Comparison of ENCODE assay signal across 8 mouse cellular contexts in genomic region chr4:117893376-117893775, GRCm38 (mm10). TPM values are rescaled to one million over a fixed set of nuclear protein-coding genes. Genes with fewer than 3 reads are reported as not detected.
DNase-seq lines count a peak whose midpoint lies in the region; ATAC-seq and TF ChIP-seq lines count a peak whose summit lies in the region.

No protein-coding gene starts in this region.

- no peak for TF ChIP-seq RAD21 in MEL (IDR thresholded peaks at IDR 0.05; ENCODE audit: low read depth, low read length)

- H3K27me3 ChIP-seq in hindbrain, embryonic 10.5 days (ENCODE audit: insufficient read depth, poor library complexity, severe bottlenecking) = no peaks in the 10 kb centered on the region
- no peaks in the 10 kb centered on the region for H3K27me3 ChIP-seq in hindbrain, embryonic 16.5 days (replicated peaks; ENCODE audit: control insufficient read depth, insufficient read depth, low read length)
- H3K27me3 ChIP-seq in MEL (ENCODE audit: control insufficient read depth in 1 of 2, insufficient read depth in 2 of 2, low read length in 2 of 2) (no peaks in the 10 kb centered on the region), myocyte (ENCODE audit: control insufficient read depth, insufficient read depth, insufficient read length) (no peaks in the 10 kb centered on the region)
- H3K27me3 ChIP-seq in embryonic facial prominence, embryonic 11.5 days (ENCODE audit: control insufficient read depth, insufficient read depth, low read length) = no peaks in the 10 kb centered on the region
- no peaks in the 10 kb centered on the region for H3K27me3 ChIP-seq in hindbrain, embryonic 13.5 days

- H3K9ac ChIP-seq in hindbrain, embryonic 16.5 days (ENCODE audit: low read depth, low read length) = no peak overlapping the region
- no peak overlapping the region for H3K9ac ChIP-seq in MEL (ENCODE audit: control insufficient read depth, low read depth, low read length, poor library complexity, severe bottlenecking)
- no peak overlapping the region for H3K9ac ChIP-seq in embryonic facial prominence, embryonic 11.5 days (replicated peaks; ENCODE audit: low read length)
- H3K9ac ChIP-seq in hindbrain, embryonic 13.5 days = no peak overlapping the region

- H3K27ac ChIP-seq in hindbrain, embryonic 10.5 days = no peak overlapping the region
- no peak overlapping the region for H3K27ac ChIP-seq in hindbrain, embryonic 16.5 days (ENCODE audit: low read depth, low read length)
- no peak overlapping the region for H3K27ac ChIP-seq in MEL (ENCODE audit: control insufficient read depth, low read depth, low read length)
- no peak overlapping the region for H3K27ac ChIP-seq in embryonic facial prominence, embryonic 11.5 days (replicated peaks; ENCODE audit: low read depth, low read length)
- no peak overlapping the region for H3K27ac ChIP-seq in hindbrain, embryonic 13.5 days

- TF ChIP-seq EP300 in MEL (IDR thresholded peaks at IDR 0.05; ENCODE audit: low read depth in 1 of 2, low read length in 2 of 2) = no peak

- ATAC-seq in hindbrain, embryonic 16.5 days = no peak
- no peak for ATAC-seq in embryonic facial prominence, embryonic 11.5 days (replicated peaks; ENCODE audit: insufficient number of reproducible peaks, low FRiP score, low TSS enrichment, low read depth)
- ATAC-seq in hindbrain, embryonic 13.5 days (ENCODE audit: low FRiP score) = no peak

- H3ac ChIP-seq in myocyte (ENCODE audit: control insufficient read depth, insufficient read length) = no peak overlapping the region

- H3K36me3 ChIP-seq in hindbrain, embryonic 10.5 days = peaks cover 71% of the 10 kb centered on the region
- peaks cover 19% of the 10 kb centered on the region for H3K36me3 ChIP-seq in hindbrain, embryonic 16.5 days (ENCODE audit: control insufficient read depth, insufficient read depth, low read length)
- H3K36me3 ChIP-seq in MEL (ENCODE audit: control insufficient read depth in 1 of 2, insufficient read depth in 2 of 2, low read length in 2 of 2) (no peaks in the 10 kb centered on the region), myocyte (ENCODE audit: control insufficient read depth, insufficient read depth) (peaks cover 16% of the 10 kb centered on the region)
- peaks cover 3% of the 10 kb centered on the region; the same call in 1 of the 2 replicates for H3K36me3 ChIP-seq in embryonic facial prominence, embryonic 11.5 days (replicated peaks; ENCODE audit: control insufficient read depth, insufficient read depth, low read depth, low read length)
- H3K36me3 ChIP-seq in hindbrain, embryonic 13.5 days = peaks cover 60% of the 10 kb centered on the region

- DNase-seq in hindbrain, embryonic 10.5 days (ENCODE audit: low spot score) = peak; percentile 47
- peak; percentile 79 for DNase-seq in MEL (ENCODE audit: low read depth, low spot score)
- peak; percentile 76 for DNase-seq in embryonic facial prominence, embryonic 11.5 days (ENCODE audit: low spot score)
- no peak for DNase-seq in layer of hippocampus, postnatal 10 days (ENCODE audit: low spot score in 2 of 2)
- DNase-seq in cerebellum, postnatal 4 days (ENCODE audit: low spot score in 2 of 2) = no peak

- peaks cover 19% of the 10 kb centered on the region for H3K4me1 ChIP-seq in hindbrain, embryonic 10.5 days (replicated peaks)
- peaks cover 11% of the 10 kb centered on the region for H3K4me1 ChIP-seq in hindbrain, embryonic 16.5 days (ENCODE audit: control insufficient read depth, insufficient read depth, low read depth, low read length)
- peaks cover 0 to 4% of the 10 kb centered on the region in 2 experiments; a peak in 2 of 4 replicates for H3K4me1 ChIP-seq in MEL (ENCODE audit: control insufficient read depth in 1 of 2, insufficient read depth in 2 of 2, low read length in 2 of 2)
- no peaks in the 10 kb centered on the region for H3K4me1 ChIP-seq in embryonic facial prominence, embryonic 11.5 days (ENCODE audit: control insufficient read depth, insufficient read depth, low read length)
- peaks cover 12% of the 10 kb centered on the region for H3K4me1 ChIP-seq in hindbrain, embryonic 13.5 days (replicated peaks)

- peaks cover 10% of the 10 kb centered on the region for H3K79me2 ChIP-seq in MEL (ENCODE audit: control insufficient read depth, insufficient read depth, low read length, poor library complexity)
- no peaks in the 10 kb centered on the region for H3K79me2 ChIP-seq in myocyte (ENCODE audit: control insufficient read depth, insufficient read depth)

- TF ChIP-seq CTCF in MEL (IDR thresholded peaks at IDR 0.05 in 2 of 3, conservative IDR thresholded peaks at IDR 0.05 in 1 of 3; ENCODE audit: control insufficient read depth in 1 of 3, insufficient read depth in 1 of 3, low read depth in 2 of 3, low read length in 3 of 3, poor library complexity in 1 of 3, severe bottlenecking in 1 of 3) = no peak

- WGBS in hindbrain, embryonic 10.5 days = 23% methylated on average over 9 of the region's 9 CpGs
- WGBS in hindbrain, embryonic 16.5 days = 25% methylated on average over 9 of the region's 9 CpGs
- WGBS in embryonic facial prominence, embryonic 11.5 days = 24% methylated on average over 9 of the region's 9 CpGs
- 27% methylated on average over 9 of the region's 9 CpGs for WGBS in hindbrain, embryonic 13.5 days

- H3K9me3 ChIP-seq in hindbrain, embryonic 10.5 days = no peaks in the 10 kb centered on the region
- no peaks in the 10 kb centered on the region for H3K9me3 ChIP-seq in hindbrain, embryonic 16.5 days (ENCODE audit: control insufficient read depth, low read length)
- H3K9me3 ChIP-seq in MEL (replicated peaks; ENCODE audit: insufficient read depth, low read length) = no peaks in the 10 kb centered on the region
- no peaks in the 10 kb centered on the region for H3K9me3 ChIP-seq in embryonic facial prominence, embryonic 11.5 days (replicated peaks; ENCODE audit: control insufficient read depth, low read length)
- no peaks in the 10 kb centered on the region for H3K9me3 ChIP-seq in hindbrain, embryonic 13.5 days

- TF ChIP-seq POLR2A in MEL (IDR thresholded peaks at IDR 0.05; ENCODE audit: control insufficient read depth in 1 of 2, insufficient read depth in 1 of 2, low read depth in 1 of 2, low read length in 2 of 2, poor library complexity in 1 of 2) = no peak
- TF ChIP-seq POLR2A in myocyte (IDR thresholded peaks at IDR 0.05; ENCODE audit: insufficient read length, low read depth) = no peak

- H3K4me2 ChIP-seq in hindbrain, embryonic 16.5 days (ENCODE audit: low read length) = no peak overlapping the region
- H3K4me2 ChIP-seq in embryonic facial prominence, embryonic 11.5 days (ENCODE audit: low read depth, low read length) = no peak overlapping the region
- H3K4me2 ChIP-seq in myocyte (ENCODE audit: low read depth) = no peak overlapping the region
- no peak overlapping the region for H3K4me2 ChIP-seq in hindbrain, embryonic 13.5 days

- no peak overlapping the region for H3K4me3 ChIP-seq in hindbrain, embryonic 10.5 days
- H3K4me3 ChIP-seq in hindbrain, embryonic 16.5 days (ENCODE audit: low read length) = no peak overlapping the region
- no peak overlapping the region for H3K4me3 ChIP-seq in MEL (ENCODE audit: control insufficient read depth in 1 of 2, insufficient read depth in 1 of 2, low read depth in 2 of 2, low read length in 2 of 2)
- no peak overlapping the region for H3K4me3 ChIP-seq in embryonic facial prominence, embryonic 11.5 days (ENCODE audit: low read depth, low read length)
- H3K4me3 ChIP-seq in myocyte = no peak overlapping the region
- no peak overlapping the region for H3K4me3 ChIP-seq in hindbrain, embryonic 13.5 days

RNA-seq across cellular contexts. Expression of gene Dph2, which starts 1.5 kb away (rescaled TPM):
- polyA plus RNA-seq in hindbrain, embryonic 10.5 days (2016; fragmentation: Nextera tagmentation; extraction: Ambion mirVana) = 27.1 and 27.5 TPM in 2 replicates
- polyA plus RNA-seq in hindbrain, embryonic 16.5 days (2015; fragmentation: Nextera tagmentation; extraction: Ambion mirVana) = 21.8 and 24.0 TPM in 2 replicates
- 24.7 and 27.2 TPM in 2 replicates for total RNA-seq in MEL (2012; rRNA removed)
- polyA plus RNA-seq in MEL (2012; ENCODE audit: insufficient read depth in 1 of 2, insufficient read length in 2 of 2, low read depth in 1 of 2, low replicate concordance in 2 of 2, missing spikeins in 1 of 2) (10 to 100 TPM in 1 of 2 experiments, not detected in 1; 25.2 TPM), myocyte (2012; fragmentation: generic; extraction: Trizol) (8.5 TPM)
- polyA plus RNA-seq in embryonic facial prominence, embryonic 11.5 days (2014; fragmentation: Nextera tagmentation; extraction: Ambion mirVana) = 20.8 and 23.8 TPM in 2 replicates
- 10 to 100 TPM in 1 of 2 experiments, 1 to 10 TPM in 1; 9.6 to 10.6 TPM for total RNA-seq in layer of hippocampus, postnatal 10 days (2021)
- polyA plus RNA-seq in hindbrain, embryonic 13.5 days (2015; fragmentation: Nextera tagmentation; extraction: Ambion mirVana) = 24.0 and 24.8 TPM in 2 replicates

RNA-seq across cellular contexts. Expression of gene Atp6v0b, which starts 6.2 kb away (rescaled TPM):
- 208 and 263 TPM in 2 replicates for polyA plus RNA-seq in hindbrain, embryonic 10.5 days (2016; fragmentation: Nextera tagmentation; extraction: Ambion mirVana)
- 631 and 701 TPM in 2 replicates for polyA plus RNA-seq in hindbrain, embryonic 16.5 days (2015; fragmentation: Nextera tagmentation; extraction: Ambion mirVana)
- total RNA-seq in MEL (2012; rRNA removed) = 227 and 286 TPM in 2 replicates
- polyA plus RNA-seq in MEL (2012; ENCODE audit: insufficient read depth in 1 of 2, insufficient read length in 2 of 2, low read depth in 1 of 2, low replicate concordance in 2 of 2, missing spikeins in 1 of 2) (100 to 1,000 TPM in 1 of 2 experiments, not detected in 1; 343 TPM), myocyte (2012; fragmentation: generic; extraction: Trizol) (470 TPM)
- 154 and 177 TPM in 2 replicates for polyA plus RNA-seq in embryonic facial prominence, embryonic 11.5 days (2014; fragmentation: Nextera tagmentation; extraction: Ambion mirVana)
- 100 to 1,000 TPM; 386 to 393 TPM for total RNA-seq in layer of hippocampus, postnatal 10 days (2021)
- polyA plus RNA-seq in hindbrain, embryonic 13.5 days (2015; fragmentation: Nextera tagmentation; extraction: Ambion mirVana) = 485 and 492 TPM in 2 replicates

RNA-seq across cellular contexts. Expression of gene B4galt2, which starts 10.1 kb away (rescaled TPM):
- polyA plus RNA-seq in hindbrain, embryonic 10.5 days (2016; fragmentation: Nextera tagmentation; extraction: Ambion mirVana) = 22.7 and 31.7 TPM in 2 replicates
- polyA plus RNA-seq in hindbrain, embryonic 16.5 days (2015; fragmentation: Nextera tagmentation; extraction: Ambion mirVana) = 64.4 and 65.6 TPM in 2 replicates
- total RNA-seq in MEL (2012; rRNA removed) = 0.08 TPM in 1 of 2 replicates, not detected in the other
- polyA plus RNA-seq in MEL (2012; ENCODE audit: insufficient read depth in 1 of 2, insufficient read length in 2 of 2, low read depth in 1 of 2, low replicate concordance in 2 of 2, missing spikeins in 1 of 2) (under 1 TPM in 1 of 2 experiments, not detected in 1; 0.19 TPM), myocyte (2012; fragmentation: generic; extraction: Trizol) (41.6 TPM)
- 24.9 and 26.5 TPM in 2 replicates for polyA plus RNA-seq in embryonic facial prominence, embryonic 11.5 days (2014; fragmentation: Nextera tagmentation; extraction: Ambion mirVana)
- total RNA-seq in layer of hippocampus, postnatal 10 days (2021) = 100 to 1,000 TPM; 122 to 125 TPM
- polyA plus RNA-seq in hindbrain, embryonic 13.5 days (2015; fragmentation: Nextera tagmentation; extraction: Ambion mirVana) = 45.2 and 45.4 TPM in 2 replicates

RNA-seq across cellular contexts. Expression of gene Ccdc24, which starts 21.0 kb away (rescaled TPM):
- 2.0 and 2.4 TPM in 2 replicates for polyA plus RNA-seq in hindbrain, embryonic 10.5 days (2016; fragmentation: Nextera tagmentation; extraction: Ambion mirVana)
- polyA plus RNA-seq in hindbrain, embryonic 16.5 days (2015; fragmentation: Nextera tagmentation; extraction: Ambion mirVana) = 2.1 and 2.2 TPM in 2 replicates
- 0.19 and 0.56 TPM in 2 replicates for total RNA-seq in MEL (2012; rRNA removed)
- under 1 TPM in 1 of 2 experiments, not detected in 1; 0.36 TPM for polyA plus RNA-seq in MEL (2012; ENCODE audit: insufficient read depth in 1 of 2, insufficient read length in 2 of 2, low read depth in 1 of 2, low replicate concordance in 2 of 2, missing spikeins in 1 of 2)
- 0.86 and 1.6 TPM in 2 replicates for polyA plus RNA-seq in embryonic facial prominence, embryonic 11.5 days (2014; fragmentation: Nextera tagmentation; extraction: Ambion mirVana)
- 1.8 TPM for polyA plus RNA-seq in myocyte (2012; fragmentation: generic; extraction: Trizol)
- total RNA-seq in layer of hippocampus, postnatal 10 days (2021) = 1 to 10 TPM; 1.8 to 2.0 TPM
- 1.6 and 2.8 TPM in 2 replicates for polyA plus RNA-seq in hindbrain, embryonic 13.5 days (2015; fragmentation: Nextera tagmentation; extraction: Ambion mirVana)

RNA-seq across cellular contexts. Expression of gene Ipo13, which starts 21.4 kb away (rescaled TPM):
- 71.1 and 79.5 TPM in 2 replicates for polyA plus RNA-seq in hindbrain, embryonic 10.5 days (2016; fragmentation: Nextera tagmentation; extraction: Ambion mirVana)
- polyA plus RNA-seq in hindbrain, embryonic 16.5 days (2015; fragmentation: Nextera tagmentation; extraction: Ambion mirVana) = 63.1 and 76.2 TPM in 2 replicates
- total RNA-seq in MEL (2012; rRNA removed) = 38.1 and 39.5 TPM in 2 replicates
- polyA plus RNA-seq in MEL (2012; ENCODE audit: insufficient read depth in 1 of 2, insufficient read length in 2 of 2, low read depth in 1 of 2, low replicate concordance in 2 of 2, missing spikeins in 1 of 2) (10 to 100 TPM in 1 of 2 experiments, not detected in 1; 88.0 TPM), myocyte (2012; fragmentation: generic; extraction: Trizol) (62.2 TPM)
- polyA plus RNA-seq in embryonic facial prominence, embryonic 11.5 days (2014; fragmentation: Nextera tagmentation; extraction: Ambion mirVana) = 41.0 and 43.6 TPM in 2 replicates
- total RNA-seq in layer of hippocampus, postnatal 10 days (2021) = 100 to 1,000 TPM; 102 TPM
- polyA plus RNA-seq in hindbrain, embryonic 13.5 days (2015; fragmentation: Nextera tagmentation; extraction: Ambion mirVana) = 64.4 and 74.5 TPM in 2 replicates

Comparison
In these comparisons a context has a peak if more than half of its experiments do, and no peak if none do; other contexts are left out.
1. DNase-seq: peak in hindbrain, embryonic 10.5 days (single experiment), MEL (single experiment) and embryonic facial prominence, embryonic 11.5 days (single experiment); none in layer of hippocampus, postnatal 10 days (0 of 2) and cerebellum, postnatal 4 days (0 of 2).
2. RNA of gene B4galt2, which starts 10.1 kb away (polyA plus RNA-seq): 64.4 to 65.6 TPM in hindbrain, embryonic 16.5 days, 45.2 to 45.4 TPM in hindbrain, embryonic 13.5 days, 41.6 TPM in myocyte (single experiment), 22.7 to 31.7 TPM in hindbrain, embryonic 10.5 days and 24.9 to 26.5 TPM in embryonic facial prominence, embryonic 11.5 days; 0.19 TPM in MEL; every median in the first group is over 10 times any median in the second.